Mouse (Mus musculus): ENCODE measurements around the gene Efna2. TPM values are rescaled to one million over a fixed set of nuclear protein-coding genes. Genes with fewer than 3 reads are reported as not detected.

Gene Efna2
- polyA plus RNA-seq, 1 experiment from 2014 or later, result 8.5 TPM

DNA sequence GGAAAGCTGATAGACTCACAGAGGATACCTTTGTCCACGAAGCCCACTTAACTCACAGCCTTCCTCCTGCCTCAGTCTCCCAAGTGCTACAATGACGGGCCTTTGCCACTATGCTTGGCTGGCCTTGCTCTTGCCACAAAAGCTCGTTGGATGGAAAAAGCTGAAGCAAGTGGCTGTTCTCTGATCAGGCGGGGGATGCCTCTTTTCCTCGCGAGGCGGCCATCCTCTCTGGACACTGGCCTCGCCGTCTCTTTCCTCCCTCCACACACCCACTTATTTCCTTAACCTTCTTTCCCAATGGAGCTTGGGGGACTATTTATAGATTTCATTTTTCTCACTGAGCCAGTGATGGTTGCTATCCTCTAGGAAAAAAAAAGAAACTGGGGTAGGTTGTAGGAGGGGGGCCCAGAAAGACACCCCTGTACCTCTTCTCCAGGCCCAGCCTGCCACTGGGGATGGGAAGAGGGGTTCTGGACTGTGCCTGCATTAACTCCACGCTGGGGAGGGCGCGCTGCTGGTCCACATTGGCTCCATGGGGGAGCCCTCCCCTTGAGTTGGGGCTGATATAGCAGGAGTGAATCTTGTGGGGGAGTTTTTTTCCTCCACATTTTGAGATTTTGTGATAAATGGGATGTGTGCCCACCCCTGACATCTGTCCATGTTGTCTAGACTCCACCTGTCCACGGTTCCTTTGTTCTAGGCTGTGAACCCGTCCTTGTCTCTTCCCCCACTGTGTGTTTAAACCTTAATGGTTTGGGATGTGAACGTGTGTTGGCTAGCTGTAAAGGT, 21.9 kb upstream of the Efna2 start:
- Histone ChIP-seq H3K27ac (replicated peaks) (peak overlapping the region; percentile 98), H3K4me3 (no peak overlapping the region), H3K4me1 (peaks cover 95% of the 10 kb centered on the region), H3K9ac (peak overlapping the region; percentile 77), H3K9me3 (no peaks in the 10 kb centered on the region), H3K27me3 (replicated peaks) (no peaks in the 10 kb centered on the region), H3K4me2 (0 out of 2 replicates have a peak overlapping the region, but pooled peaks have one; percentile 2), H3K36me3 (peaks cover 55% of the 10 kb centered on the region)
- ATAC-seq (ENCODE audit: extremely low read depth, insufficient number of reproducible peaks, low FRiP score, low TSS enrichment), result no peak
- WGBS, result 57% methylated on average over 15 of the region's 15 CpGs

DNA sequence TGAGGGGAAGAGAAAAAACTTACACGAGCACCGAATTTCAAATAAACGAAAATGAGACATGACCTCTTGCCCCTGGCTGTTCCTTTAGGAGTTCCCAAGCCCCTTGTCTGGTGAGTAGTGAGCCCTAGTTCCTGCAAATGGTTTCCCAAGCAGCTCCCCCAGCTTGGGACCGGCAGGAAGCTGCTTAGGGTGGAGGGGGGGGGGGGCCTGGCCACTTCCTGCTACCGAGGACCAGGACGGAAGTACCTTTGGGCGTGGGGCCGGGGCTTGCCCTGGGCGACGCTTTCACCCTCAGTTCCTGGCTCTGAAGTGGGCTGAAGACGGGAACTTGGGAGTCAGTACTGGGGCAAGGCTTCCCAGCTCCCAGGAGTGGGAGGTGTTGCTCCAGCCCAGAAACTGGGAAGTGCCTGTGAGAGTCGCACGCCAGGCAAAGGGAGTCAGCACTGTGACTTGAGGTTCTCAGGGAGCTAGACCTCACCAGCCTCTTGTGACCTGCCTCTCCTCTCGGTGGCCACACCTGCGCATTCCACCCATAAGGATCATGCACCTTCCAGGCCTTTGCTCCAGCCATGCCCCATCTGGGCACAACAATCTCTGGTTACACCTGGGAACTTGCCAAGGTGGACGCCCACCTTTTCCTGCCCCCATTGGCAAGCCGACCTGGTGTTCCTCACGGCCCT, 20.8 kb upstream of the Efna2 start:
- Histone ChIP-seq H3K4me1 (peaks cover 95% of the 10 kb centered on the region), H3K27me3 (replicated peaks) (no peaks in the 10 kb centered on the region), H3K4me2 (peak overlapping the region; percentile 71), H3K4me3 (peak overlapping the region; percentile 50; the same call in 1 of the 2 replicates), H3K36me3 (peaks cover 44% of the 10 kb centered on the region), H3K9ac (peak overlapping the region; percentile 77), H3K27ac (replicated peaks) (peak overlapping the region; percentile 98), H3K9me3 (no peaks in the 10 kb centered on the region)
- ATAC-seq (ENCODE audit: extremely low read depth, insufficient number of reproducible peaks, low FRiP score, low TSS enrichment), result no peak
- WGBS, result 11% methylated on average over 18 of the region's 18 CpGs

DNA sequence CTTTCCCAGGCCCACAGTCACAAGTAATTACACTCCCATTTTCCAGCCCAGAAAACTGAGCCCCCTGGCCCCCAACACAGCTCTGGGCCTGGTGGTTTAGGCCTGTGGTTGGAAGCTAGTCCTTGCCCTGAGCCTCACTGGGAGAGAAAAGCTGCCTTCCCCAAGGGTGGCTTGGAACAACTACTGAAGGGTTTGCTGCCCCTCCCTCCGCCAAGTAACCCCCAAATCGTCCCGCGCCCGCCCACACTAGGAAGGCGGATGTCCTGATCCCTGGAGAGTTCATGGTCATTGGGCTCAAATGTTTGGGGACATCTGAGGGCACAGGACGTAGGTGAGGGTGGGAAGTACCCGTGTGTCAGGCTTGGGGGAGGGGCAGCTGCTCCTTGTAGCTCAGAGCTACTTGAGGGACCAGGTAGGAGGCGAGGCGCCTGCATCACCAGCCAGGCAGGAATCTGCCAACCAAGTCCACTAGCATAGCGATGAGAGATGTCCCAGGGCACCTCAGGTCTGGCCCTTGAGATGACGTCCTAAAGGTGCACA, 20.2 kb upstream of the Efna2 start:
- no peaks in the 10 kb centered on the region for H3K9me3 ChIP-seq
- H3K27me3 ChIP-seq (replicated peaks), result no peaks in the 10 kb centered on the region
- peak overlapping the region; percentile 77 for H3K9ac ChIP-seq
- no peak for ATAC-seq (ENCODE audit: extremely low read depth, insufficient number of reproducible peaks, low FRiP score, low TSS enrichment)
- WGBS, result 9% methylated on average over 12 of the region's 12 CpGs
- H3K4me1 ChIP-seq, result peaks cover 95% of the 10 kb centered on the region
- H3K27ac ChIP-seq (replicated peaks), result peak overlapping the region; percentile 98
- peak overlapping the region; percentile 71 for H3K4me2 ChIP-seq
- H3K36me3 ChIP-seq, result peaks cover 38% of the 10 kb centered on the region
- H3K4me3 ChIP-seq, result peak overlapping the region; percentile 50

DNA sequence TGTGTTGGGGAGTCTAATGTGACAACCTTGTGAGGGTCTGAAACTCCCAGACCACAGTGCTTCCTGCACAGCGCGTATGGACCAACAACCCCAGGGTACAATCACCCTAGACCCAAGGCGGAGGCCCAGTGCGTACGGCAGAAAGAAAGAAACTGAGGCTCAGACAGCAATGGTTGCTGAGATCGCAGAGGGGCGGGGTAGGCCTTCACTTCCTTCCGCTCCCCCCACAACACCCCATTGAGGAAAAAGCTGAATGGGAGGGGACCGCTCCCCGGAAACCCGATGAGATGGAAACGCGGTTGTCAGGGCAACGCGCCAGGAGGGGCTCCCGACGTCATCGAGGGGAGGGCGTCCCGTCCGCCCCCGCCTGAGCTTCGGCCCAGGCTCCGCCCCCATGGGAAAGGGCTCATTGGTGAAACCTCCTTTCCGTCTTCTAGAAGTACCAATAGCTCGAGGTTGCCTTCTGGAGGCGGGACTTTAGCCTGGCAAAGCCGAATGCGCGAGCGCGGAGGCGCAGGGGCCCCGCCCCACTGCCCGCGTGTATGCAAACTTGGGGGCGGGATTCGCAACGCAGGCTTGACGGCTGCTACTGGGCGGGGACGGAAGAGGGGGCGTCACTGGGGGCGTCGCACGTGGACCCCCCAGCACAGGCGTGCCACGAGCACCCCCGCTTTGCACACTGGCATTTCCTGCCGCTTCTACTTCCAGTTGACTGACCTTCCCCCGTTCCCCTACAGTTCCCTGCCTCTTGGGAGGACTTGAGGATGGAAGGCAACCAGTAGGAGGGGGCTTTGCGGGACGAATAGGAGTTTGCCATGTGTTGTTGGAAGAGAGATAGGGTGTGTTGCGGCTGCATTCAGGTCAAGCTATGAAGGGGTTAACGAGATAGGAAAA, 19.5 kb upstream of the Efna2 start:
- Histone ChIP-seq H3K27me3 (replicated peaks) (no peaks in the 10 kb centered on the region), H3K36me3 (peaks cover 31% of the 10 kb centered on the region), H3K4me1 (peaks cover 95% of the 10 kb centered on the region), H3K9ac (peak overlapping the region; percentile 78), H3K4me3 (peak overlapping the region; percentile 50), H3K9me3 (no peaks in the 10 kb centered on the region), H3K4me2 (peak overlapping the region; percentile 71), H3K27ac (replicated peaks) (peak overlapping the region; percentile 98)
- peak; percentile 76 for ATAC-seq (ENCODE audit: extremely low read depth, insufficient number of reproducible peaks, low FRiP score, low TSS enrichment)
- under 1% methylated on average over 55 of the region's 55 CpGs for WGBS

DNA sequence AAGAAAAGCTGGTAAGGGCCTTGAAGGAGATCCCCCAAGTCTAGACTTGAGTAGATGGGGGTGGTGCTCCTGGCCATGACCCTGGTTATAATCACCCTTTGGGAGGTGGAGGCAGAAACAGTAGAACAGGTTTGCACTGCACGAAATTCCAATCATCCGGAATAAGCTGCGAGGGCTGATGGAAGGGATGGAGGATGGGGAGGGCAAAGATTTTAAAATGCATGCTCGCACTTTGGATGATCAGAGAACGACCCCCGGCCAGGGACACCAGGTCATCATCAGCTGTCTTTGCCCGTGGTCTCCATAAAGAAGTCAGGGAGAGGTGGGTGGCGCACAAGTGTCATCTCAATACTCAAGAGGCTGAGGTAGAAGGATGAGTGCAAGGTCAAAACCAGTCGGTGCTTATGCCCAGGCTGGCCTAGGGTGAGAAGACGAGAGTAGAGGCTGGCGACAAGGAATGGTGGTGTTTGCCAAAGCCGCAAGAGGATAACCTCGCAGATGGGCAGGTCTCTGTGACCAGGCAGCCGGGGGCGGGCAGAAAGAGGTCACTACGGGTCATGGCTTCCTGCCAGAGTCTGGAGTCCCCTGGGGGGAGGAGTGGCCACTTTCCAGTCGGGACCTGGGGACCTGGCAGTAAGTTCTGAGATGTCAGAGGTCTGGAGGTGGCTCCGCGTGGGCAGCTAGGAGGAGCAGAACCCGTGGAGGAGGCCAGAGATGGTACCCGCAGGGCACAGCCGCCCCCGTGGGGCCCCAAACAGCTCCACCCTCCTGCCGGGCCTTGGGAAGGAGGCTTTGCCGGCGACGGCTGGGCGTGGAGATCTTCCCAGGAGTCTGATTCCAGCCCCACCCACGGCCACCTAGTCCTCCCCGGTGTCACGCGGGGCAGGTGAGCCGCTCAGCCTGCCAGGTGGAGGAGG, 18.6 kb upstream of the Efna2 start:
- H3K9ac ChIP-seq, result peak overlapping the region; percentile 78
- H3K27me3 ChIP-seq (replicated peaks), result no peaks in the 10 kb centered on the region
- H3K36me3 ChIP-seq, result peaks cover 22% of the 10 kb centered on the region
- WGBS, result 0% methylated on average over 33 of the region's 33 CpGs
- peak overlapping the region; percentile 98 for H3K27ac ChIP-seq (replicated peaks)
- H3K4me2 ChIP-seq, result peak overlapping the region; percentile 71
- ATAC-seq (ENCODE audit: extremely low read depth, insufficient number of reproducible peaks, low FRiP score, low TSS enrichment), result peak; percentile 3; the same call in 1 of the 2 replicates
- peak overlapping the region; percentile 50 for H3K4me3 ChIP-seq
- no peaks in the 10 kb centered on the region for H3K9me3 ChIP-seq
- peaks cover 92% of the 10 kb centered on the region for H3K4me1 ChIP-seq

DNA sequence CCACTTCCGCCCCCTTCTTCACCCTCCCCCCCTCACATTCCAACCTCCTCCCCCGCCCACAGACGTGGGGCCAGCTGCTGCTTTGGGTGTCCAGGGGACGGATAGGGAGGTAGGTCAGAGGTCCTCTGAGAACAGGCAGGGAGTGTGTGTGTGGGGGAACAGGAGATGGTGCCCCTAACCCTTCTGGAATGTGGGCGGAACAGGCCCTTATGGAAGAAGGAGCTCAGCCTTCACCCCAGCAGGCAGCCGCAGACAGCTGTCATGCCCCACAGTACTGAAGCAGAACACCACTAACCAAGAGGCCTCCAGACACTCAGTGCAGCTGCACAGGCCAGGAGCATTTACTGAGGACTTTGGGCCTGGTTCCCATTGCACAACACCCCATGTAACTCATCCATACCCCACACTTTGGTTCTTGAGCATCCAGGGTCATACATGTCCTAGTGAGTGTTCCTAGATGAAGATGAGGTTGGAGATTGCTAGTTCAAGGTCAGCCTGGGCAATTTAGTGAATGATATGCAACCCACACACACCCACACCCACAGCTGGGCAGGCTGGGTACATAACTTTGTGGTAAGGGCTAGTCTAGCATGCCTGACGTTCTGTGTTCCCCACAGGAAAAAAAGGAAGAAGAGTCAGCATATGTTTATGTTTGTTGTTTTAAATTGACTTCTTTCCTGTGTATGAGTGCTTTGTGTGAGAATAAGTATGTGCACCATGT, 17.6 kb upstream of the Efna2 start:
- no peaks in the 10 kb centered on the region for H3K9me3 ChIP-seq
- peaks cover 91% of the 10 kb centered on the region for H3K4me1 ChIP-seq
- WGBS, result 15% methylated on average over 6 of the region's 7 CpGs
- peaks cover 12% of the 10 kb centered on the region for H3K36me3 ChIP-seq
- no peaks in the 10 kb centered on the region for H3K27me3 ChIP-seq (replicated peaks)
- H3K4me2 ChIP-seq, result peak overlapping the region; percentile 71
- peak overlapping the region; percentile 50 for H3K4me3 ChIP-seq
- H3K27ac ChIP-seq (replicated peaks), result peak overlapping the region; percentile 98
- no peak for ATAC-seq (ENCODE audit: extremely low read depth, insufficient number of reproducible peaks, low FRiP score, low TSS enrichment)
- peak overlapping the region; percentile 78 for H3K9ac ChIP-seq

DNA sequence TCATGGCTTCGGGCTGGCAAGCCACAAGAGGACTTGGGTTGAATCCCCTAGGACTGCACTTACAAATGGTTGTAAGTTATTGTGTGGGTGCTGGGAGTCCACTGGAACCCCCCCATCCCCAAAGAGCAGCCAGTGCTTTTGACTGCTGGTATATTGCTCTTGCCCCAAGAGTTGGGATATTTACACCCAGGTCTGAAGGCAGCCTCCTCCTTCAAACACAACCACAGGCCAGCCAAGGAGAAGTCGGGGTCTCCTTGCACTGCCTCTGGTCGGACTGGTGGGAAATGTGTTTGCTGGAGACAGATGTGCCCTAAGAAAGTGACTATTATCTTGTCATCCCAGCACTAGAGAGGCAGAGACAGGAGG, 17.1 kb upstream of the Efna2 start:
- no peaks in the 10 kb centered on the region for H3K27me3 ChIP-seq (replicated peaks)
- H3K9ac ChIP-seq, result peak overlapping the region; percentile 78
- H3K27ac ChIP-seq (replicated peaks), result peak overlapping the region; percentile 98
- 73% methylated on average over 3 of the region's 3 CpGs for WGBS
- H3K4me2 ChIP-seq, result peak overlapping the region; percentile 71
- ATAC-seq (ENCODE audit: extremely low read depth, insufficient number of reproducible peaks, low FRiP score, low TSS enrichment), result no peak
- peaks cover 6% of the 10 kb centered on the region for H3K36me3 ChIP-seq
- no peaks in the 10 kb centered on the region for H3K9me3 ChIP-seq
- H3K4me1 ChIP-seq, result peaks cover 91% of the 10 kb centered on the region
- no peak overlapping the region for H3K4me3 ChIP-seq

DNA sequence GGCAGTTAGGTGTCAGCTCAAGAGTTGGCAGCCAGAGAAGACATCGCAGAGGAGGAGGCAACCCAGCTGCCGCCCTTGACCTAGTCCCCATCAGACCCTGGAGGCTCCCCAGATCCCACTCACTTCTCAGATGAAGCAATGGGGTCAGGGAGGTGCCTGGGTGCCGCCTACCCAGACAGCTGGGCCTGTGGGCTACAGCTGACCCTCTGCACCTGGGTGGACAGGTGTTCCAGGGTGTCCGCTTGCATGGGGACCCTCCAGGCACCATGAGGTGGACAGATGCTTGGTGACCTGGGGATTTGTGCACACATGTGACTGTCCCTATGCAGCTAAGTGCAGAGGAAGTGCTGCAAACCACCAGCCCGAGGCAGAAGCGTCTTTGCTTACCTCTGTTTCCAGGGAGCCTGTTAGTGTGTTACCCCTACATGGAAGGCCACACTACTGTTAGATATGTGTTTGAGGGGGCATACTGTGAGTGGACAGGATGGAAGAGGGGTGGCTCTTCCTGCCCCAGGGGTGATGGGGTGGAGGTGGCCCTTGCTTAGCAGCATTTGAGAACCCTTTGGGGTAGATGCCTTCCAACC, 16.5 kb upstream of the Efna2 start:
- WGBS, result 70% methylated on average over 6 of the region's 6 CpGs
- no peaks in the 10 kb centered on the region for H3K9me3 ChIP-seq
- peaks cover under 1% of the 10 kb centered on the region; the same call in 1 of the 2 replicates for H3K36me3 ChIP-seq
- H3K27ac ChIP-seq (replicated peaks), result peak overlapping the region; percentile 98
- H3K4me3 ChIP-seq, result no peak overlapping the region; the same call in 1 of the 2 replicates
- no peak overlapping the region for H3K4me2 ChIP-seq
- no peaks in the 10 kb centered on the region for H3K27me3 ChIP-seq (replicated peaks)
- no peak for ATAC-seq (ENCODE audit: extremely low read depth, insufficient number of reproducible peaks, low FRiP score, low TSS enrichment)
- peak overlapping the region; percentile 78 for H3K9ac ChIP-seq
- peaks cover 85% of the 10 kb centered on the region for H3K4me1 ChIP-seq

DNA sequence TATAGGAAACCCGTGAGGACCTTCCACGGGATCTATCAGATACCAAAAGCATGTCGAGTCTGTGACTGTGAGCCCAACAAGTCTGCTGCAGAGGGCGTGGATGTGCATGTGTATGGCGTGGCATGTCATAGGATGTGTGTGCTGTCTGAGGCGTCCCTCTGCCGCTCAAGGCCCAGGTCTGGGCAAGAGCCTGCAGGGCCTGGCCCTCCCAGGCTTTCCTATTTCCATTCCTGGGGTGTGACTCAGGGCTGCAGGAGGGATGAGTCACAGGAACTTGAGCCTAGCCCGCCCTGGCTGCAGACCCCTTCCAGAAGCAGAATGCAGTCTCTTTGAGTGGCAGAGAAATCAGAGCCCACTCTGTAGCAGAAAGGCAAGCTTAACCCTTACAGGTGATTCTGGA, 15.6 kb upstream of the Efna2 start:
- no peaks in the 10 kb centered on the region for H3K36me3 ChIP-seq
- H3K4me2 ChIP-seq, result peak overlapping the region; percentile 86
- no peak for ATAC-seq (ENCODE audit: extremely low read depth, insufficient number of reproducible peaks, low FRiP score, low TSS enrichment)
- 47% methylated on average over 8 of the region's 8 CpGs for WGBS
- H3K27me3 ChIP-seq (replicated peaks), result no peaks in the 10 kb centered on the region
- no peaks in the 10 kb centered on the region for H3K9me3 ChIP-seq
- peak overlapping the region; percentile 80 for H3K27ac ChIP-seq (replicated peaks)
- H3K4me3 ChIP-seq, result peak overlapping the region; percentile 51; the same call in 1 of the 2 replicates
- peaks cover 79% of the 10 kb centered on the region for H3K4me1 ChIP-seq
- H3K9ac ChIP-seq, result peak overlapping the region; percentile 78
